Mouse (Mus musculus) hematopoietic stem cell, adult 5-6 weeks (primary cell): ENCODE data around the gene Prep. TPM values are rescaled to one million over a fixed set of nuclear protein-coding genes. Genes with fewer than 3 reads are reported as not detected.

Experiments used
- ATAC-seq, 2 experiments: fragments of 125-278 bp in 1 of 2; replicated peaks in 1 of 2; 2 replicates each; pipeline ENCODE4 v1.8.0; 2016 to 2017; ENCODE audit warnings: inconsistent platforms in 2 of 2, mild to moderate bottlenecking in 2 of 2, moderate number of reproducible peaks in 2 of 2, low read depth in 1 of 2, moderate TSS enrichment in 1 of 2; ENCODE audit not compliant: low FRiP score in 2 of 2, poor library complexity in 2 of 2, severe bottlenecking in 2 of 2, insufficient read depth in 1 of 2, low TSS enrichment in 1 of 2
- total RNA-seq: library from RNA; stranded (forward); fragments of 172-1452, 232-1000 nt; gene quantifications from 2 replicates; pipeline ENCODE4 v1.2.3, GENCODE M21; 2017

Gene Prep
- total RNA-seq, 1 experiment from 2014 or later, result 12.1 TPM

- no peak for ATAC-seq
These were observed 36.2 kb downstream of the Prep start for GRCm38 (mm10) chr10:45103184-45103583.

GRCm38 (mm10) chr10:45104098-45104497, 37.1 kb downstream of the Prep start:
- no peak for ATAC-seq

- no peak for ATAC-seq
These were observed 37.6 kb downstream of the Prep start for GRCm38 (mm10) chr10:45104535-45105079.

DNA sequence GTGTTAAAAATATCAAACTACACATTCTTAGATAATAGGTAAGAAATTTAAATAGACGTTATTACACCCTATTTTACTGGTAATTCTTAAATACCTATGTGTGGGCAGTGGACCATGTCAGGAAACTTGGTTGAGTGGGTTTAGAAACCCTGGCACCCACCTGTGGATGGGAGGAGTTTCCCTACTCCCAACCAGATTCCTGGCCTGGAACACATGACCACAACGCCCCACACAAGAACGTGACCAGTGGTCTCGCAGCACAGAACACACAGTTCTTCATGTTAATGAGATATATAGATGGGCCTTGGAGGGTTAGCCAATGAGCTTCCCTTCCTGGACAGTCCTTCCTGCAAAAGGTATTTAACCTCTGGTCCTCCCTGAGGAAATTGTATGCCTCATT, 39.5 kb downstream of the Prep start:
- ATAC-seq, result no peak

DNA sequence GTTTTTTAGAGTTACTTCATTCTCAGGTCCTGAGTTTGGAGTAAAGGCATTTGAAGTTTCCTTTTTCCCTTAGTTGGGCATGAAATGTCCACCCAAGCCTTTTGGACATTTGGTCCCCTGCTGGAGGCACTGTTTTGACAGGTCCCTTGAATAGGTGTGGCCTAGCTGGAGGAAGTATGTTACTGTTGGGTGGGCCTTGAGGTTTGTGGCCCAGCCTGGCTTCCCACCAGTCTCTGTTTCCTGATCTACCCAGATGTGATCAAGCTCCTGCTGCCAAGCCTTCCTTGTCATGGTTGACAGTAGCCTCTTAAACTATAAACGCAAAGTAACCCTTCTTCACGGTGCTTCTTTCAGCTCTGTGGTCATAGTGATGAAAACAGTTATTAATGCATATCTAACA, 40.3 kb downstream of the Prep start:
- ATAC-seq, result 0 out of 4 replicates have a peak, but pooled peaks of 1 of the 2 experiments have one; percentile 42

GRCm38 (mm10) chr10:45109041-45109440, 42.0 kb downstream of the Prep start:
- no peak for ATAC-seq

GRCm38 (mm10) chr10:45109974-45110373, 43.0 kb downstream of the Prep start:
- ATAC-seq, result no peak

GRCm38 (mm10) chr10:45112927-45113326, 45.9 kb downstream of the Prep start:
- ATAC-seq, result no peak

GRCm38 (mm10) chr10:45114462-45114861, 47.5 kb downstream of the Prep start:
- peak in 1 of 2 experiments; percentile 69; a peak in 1 of 4 replicates for ATAC-seq

GRCm38 (mm10) chr10:45116832-45117231, 49.8 kb downstream of the Prep start:
- no peak for ATAC-seq

GRCm38 (mm10) chr10:45118389-45118788, 51.4 kb downstream of the Prep start:
- ATAC-seq, result no peak

DNA sequence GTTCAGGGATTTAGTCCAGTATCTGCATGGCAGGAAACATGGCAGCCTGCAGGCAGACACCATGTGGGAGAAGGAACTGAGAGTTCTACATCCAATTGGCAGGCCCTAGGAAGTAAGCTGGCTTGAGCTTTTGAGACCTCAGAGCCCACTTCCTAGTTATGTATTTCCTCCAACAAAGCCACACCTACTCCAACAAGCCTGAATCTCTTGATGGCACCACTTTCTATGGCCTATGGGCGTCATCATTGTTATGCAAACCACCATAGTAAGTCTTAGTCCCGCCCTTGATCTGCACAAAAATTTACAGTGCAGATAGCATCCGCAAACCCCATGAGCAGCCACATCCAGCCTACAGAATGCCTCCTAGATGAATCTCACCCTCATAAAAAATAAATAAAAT, 54.6 kb downstream of the Prep start:
- no peak for ATAC-seq

DNA sequence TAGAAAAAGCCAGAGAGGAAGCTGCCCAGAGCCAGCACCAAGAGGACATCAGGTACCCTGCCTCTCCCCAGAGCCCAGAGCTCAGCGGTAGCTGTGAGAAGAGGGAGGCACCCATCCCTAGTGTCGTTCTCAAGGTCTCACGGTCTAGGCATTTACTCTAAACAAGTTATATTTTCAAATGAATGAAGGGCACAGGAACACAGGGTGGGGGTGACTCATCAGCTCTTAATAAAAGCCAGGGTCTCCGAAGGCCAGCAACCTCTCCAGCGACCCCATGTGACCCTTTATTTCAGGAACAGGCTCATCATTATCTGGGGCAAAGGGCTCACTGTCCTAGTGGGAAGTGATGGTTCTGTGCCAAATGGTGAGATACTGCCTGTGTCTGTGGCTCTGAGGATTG, 55.5 kb downstream of the Prep start:
- ATAC-seq, result no peak

DNA sequence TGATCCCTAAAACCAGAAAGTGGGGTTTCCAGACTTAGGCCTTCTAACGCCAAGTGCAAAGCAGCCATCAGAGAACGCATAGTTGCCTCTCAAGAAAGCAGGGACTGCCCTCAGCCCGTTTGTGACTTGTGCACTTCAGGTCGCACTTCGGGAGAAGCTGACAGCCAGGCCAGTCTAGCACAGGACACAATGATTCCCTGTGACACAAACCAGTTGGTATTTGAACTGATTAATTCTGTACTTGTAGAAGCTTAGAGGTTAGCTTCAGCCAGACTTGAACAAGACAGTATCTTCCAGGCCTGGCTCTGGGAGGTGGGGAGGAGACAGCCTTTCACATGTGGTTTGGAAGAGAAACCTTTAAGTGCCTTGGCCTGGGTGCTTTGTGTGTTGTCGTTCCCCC, 56.0 kb downstream of the Prep start:
- no peak for ATAC-seq

DNA sequence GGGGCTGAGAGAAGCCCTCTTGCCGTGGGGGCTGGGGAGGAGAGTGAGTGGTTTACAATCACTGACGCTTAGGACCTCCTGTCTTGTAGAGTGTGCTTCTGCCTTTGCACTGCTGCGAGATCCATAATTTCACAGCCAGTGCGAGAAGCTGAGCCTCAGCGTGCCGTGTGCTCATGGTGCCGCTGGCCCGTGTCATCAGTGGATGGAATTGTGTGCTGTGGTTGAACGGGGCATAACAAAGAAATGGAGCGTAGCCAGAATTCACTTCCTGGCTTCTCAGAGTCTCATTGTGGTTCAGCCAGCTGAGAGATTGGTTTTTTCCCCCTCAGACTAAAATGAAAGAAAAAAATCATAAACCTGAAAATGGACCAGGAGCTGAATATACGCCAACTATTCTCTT, 62.1 kb downstream of the Prep start:
- peak; percentile 82 to 86 for ATAC-seq

- ATAC-seq, result peak in 1 of 2 experiments; percentile 5; a peak in 1 of 4 replicates
These were observed 63.0 kb downstream of the Prep start for GRCm38 (mm10) chr10:45130004-45130403.

- no peak for ATAC-seq
These were observed 65.4 kb downstream of the Prep start for GRCm38 (mm10) chr10:45132371-45132770.

DNA sequence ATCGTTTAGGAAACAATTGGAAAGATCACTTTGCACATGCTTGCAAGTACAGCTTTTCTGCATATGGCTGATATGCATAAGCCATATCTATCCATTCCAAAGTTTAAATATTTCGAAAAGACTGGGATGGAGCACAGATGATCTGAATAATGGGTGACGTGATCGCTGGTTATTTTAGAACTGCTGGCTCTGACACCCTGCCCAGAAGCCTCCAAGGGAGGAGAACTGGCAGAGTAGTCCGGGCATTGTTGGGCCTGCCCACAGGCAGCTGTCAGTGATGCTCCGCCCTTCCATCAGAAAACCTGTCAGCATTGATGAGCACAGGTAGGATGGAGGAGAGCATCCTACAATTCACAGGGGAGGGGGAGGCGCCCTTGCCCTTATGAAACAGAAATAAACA, 69.8 kb downstream of the Prep start:
- ATAC-seq, result no peak

- ATAC-seq, result no peak
These were observed 72.9 kb downstream of the Prep start for GRCm38 (mm10) chr10:45139910-45140309.
